Mouse (Mus musculus): ENCODE results near the gene Pdgfd.
A peak's percentile ranks its signal among the peaks of the same experiment; 100 is the strongest.

The Pdgfd gene

GRCm38 (mm10) chr9:6325408-6325807 lies 157.0 kb downstream of the Pdgfd start:
- DNase-seq: no peak

DNA sequence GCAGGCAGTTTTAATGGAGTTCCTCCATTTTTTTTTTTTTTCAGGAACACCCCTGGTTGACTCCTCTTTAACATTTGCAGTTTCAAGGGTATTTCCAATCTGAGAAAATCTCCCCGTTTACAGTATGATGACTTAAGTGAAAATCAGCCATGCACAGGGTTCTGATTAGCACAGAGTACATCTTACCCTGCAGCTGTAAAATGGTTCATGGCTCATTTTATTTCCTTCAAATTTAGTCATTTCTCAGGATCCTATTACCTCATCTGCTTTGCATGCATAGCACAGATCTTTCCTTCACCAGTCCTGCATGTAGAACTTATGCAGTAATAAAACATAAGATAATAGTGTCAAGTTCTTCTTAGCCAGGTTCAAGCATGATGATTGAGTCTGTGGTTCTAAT lies 165.1 kb downstream of the Pdgfd start:
- no peak for DNase-seq

GRCm38 (mm10) chr9:6336236-6336635 lies 167.9 kb downstream of the Pdgfd start:
- DNase-seq: no peak

- DNase-seq: no peak
These were observed 169.5 kb downstream of the Pdgfd start for GRCm38 (mm10) chr9:6337891-6338290.

DNA sequence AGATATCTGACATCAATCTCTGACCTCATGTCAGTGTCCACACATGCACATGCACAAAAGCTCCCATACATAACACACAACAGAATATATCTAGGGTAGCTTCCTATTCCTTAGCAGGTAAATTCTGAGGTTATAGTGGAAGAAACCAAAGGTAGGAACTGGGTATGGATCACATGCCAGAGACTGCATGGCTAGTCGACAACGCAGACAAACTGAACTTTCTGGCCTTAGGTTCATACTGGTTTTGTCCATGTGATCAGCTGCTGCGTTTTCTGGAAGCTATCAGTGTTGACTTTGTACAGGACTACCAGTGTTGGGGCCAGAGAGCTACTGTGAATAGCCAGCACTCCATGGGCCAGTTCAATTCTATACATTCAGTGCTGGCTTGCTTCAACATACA lies 170.0 kb downstream of the Pdgfd start:
- DNase-seq: no peak

GRCm38 (mm10) chr9:6339394-6339793 lies 171.0 kb downstream of the Pdgfd start:
- no peak for DNase-seq

GRCm38 (mm10) chr9:6340750-6341149 lies 172.4 kb downstream of the Pdgfd start:
- DNase-seq: no peak

- DNase-seq: no peak
These were observed 174.5 kb downstream of the Pdgfd start for GRCm38 (mm10) chr9:6342854-6343253.

GRCm38 (mm10) chr9:6344514-6344913 lies 176.1 kb downstream of the Pdgfd start:
- peak in 1 of 2 experiments; percentile 2 for DNase-seq

DNA sequence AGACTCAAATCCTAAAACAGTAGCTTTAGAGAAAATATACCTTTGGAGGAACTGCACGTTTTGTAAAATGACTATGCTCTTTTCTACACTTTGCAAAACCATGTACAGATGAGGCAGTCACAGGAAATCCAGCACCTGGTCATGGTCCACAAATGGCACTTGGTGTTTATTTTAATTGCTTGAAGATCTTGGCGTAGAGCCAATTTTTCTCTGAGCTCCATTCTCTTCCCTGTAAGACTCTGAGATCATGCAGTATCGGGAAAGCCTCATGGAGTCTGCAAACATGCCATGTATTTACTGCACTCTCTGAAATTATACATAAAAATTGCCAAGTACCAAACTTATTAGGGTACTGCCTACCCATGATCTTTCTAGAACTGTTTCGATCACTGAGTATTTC lies 176.5 kb downstream of the Pdgfd start:
- DNase-seq: peak in 1 of 2 experiments; percentile 12

DNA sequence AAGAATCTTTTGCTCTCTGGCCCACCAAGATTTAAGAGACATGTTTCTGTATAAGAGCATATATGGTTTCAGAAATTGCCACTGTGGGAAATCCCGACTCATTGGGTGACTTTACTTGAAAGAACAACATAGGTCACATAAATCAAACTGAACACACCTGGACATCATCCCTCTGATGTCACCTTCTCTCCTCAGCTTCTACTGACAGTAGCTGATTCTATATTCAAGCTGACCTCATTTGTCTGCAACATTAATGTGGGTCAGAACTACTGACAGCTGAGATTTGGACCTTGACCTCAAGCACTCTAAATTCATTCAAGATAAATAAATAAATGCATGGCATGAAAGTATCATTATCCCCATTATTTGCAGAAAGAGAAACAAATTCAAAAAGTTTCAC lies 177.0 kb downstream of the Pdgfd start:
- no peak for DNase-seq

- no peak for DNase-seq
These were observed 185.0 kb downstream of the Pdgfd start for GRCm38 (mm10) chr9:6353257-6353960.

DNA sequence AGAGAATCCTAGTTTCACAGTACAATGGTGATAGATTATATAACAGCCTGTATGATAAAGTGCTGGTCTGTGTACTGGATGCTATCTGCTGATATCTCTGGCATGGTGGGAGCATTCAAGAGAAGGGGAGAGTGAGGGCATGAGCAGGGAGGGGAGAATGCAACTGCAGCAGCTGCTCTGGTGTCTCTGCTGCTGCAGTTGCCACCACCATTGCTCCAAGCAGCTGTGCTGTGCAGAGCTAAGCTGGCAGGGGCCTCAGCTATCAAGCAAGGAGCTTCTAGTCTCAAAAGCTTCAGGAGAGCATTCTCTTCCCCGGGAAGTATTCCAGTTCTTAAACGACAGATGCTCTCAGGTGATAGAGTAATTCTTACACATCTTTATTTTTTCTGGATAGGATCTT lies 192.4 kb downstream of the Pdgfd start:
- DNase-seq: no peak

GRCm38 (mm10) chr9:6366550-6366949 lies 198.2 kb downstream of the Pdgfd start:
- no peak for DNase-seq

DNA sequence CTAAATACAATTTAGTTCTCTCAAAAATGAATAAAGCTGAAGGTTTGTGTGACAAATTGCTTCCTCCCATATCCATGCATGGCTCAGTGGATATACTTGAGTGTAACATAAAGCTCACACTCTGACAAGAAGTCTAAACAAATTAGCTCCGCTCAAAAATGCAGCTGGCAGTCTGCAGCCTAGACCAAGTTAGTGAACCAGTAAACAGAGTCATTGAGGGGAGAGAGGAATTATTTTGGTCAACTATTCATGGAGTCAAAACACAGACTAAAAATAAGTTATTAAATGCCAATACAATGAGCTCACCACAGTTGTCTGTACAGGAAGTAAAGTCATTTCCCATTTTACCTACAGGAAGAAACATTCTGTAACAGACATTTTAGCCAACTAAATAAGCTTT lies 233.4 kb downstream of the Pdgfd start:
- DNase-seq: no peak

GRCm38 (mm10) chr9:6406535-6406934 lies 238.2 kb downstream of the Pdgfd start:
- DNase-seq: no peak

DNA sequence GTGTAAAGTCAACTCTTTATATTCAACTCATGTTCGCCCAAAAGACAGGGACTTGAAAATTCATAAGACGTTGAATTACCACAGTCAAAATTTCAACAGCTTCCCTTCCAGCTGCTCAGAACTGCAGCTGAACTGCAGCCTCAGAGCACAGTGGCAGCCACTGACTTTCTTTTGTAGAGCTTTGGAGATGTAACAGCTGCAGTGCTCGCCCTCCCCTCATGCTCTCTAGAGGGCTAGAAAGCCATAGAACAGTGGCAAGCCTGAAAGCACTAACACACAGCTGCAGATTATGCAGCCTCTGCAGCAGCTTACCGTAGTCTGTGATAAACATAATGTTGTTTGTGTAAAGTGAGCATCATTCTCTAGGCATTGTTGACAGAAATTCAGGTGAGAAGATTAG lies 239.6 kb downstream of the Pdgfd start:
- peak; percentile 23 to 24 for DNase-seq

GRCm38 (mm10) chr9:6424606-6425005 lies 256.2 kb downstream of the Pdgfd start:
- no peak for DNase-seq
